Mouse (Mus musculus) MEL (cell line): ENCODE measurements around the gene Taf1a. TPM values are rescaled to one million over a fixed set of nuclear protein-coding genes. Genes with fewer than 3 reads are reported as not detected.

Experiments used
- DNase-seq: peaks from one replicate; pipeline ENCODE4 v3.0.0; 2011; ENCODE audit warnings: low read depth, low spot score
- H3K27ac ChIP-seq: 2 replicates; pipeline ENCODE4 v1.5.1; 2012; ENCODE audit warnings: low read depth, mild to moderate bottlenecking, control low read depth, low read length, moderate library complexity; ENCODE audit not compliant: control insufficient read depth
- H3K27me3 ChIP-seq, 2 experiments: fragments of 150-350 bp in 1 of 2; sonication (generic) in 1 of 2; 2 replicates each; pipeline ENCODE4 v1.6.1; 2012; ENCODE audit warnings: low read length in 2 of 2, mild to moderate bottlenecking in 2 of 2, improper control_type of control experiment in 1 of 2, moderate library complexity in 1 of 2; ENCODE audit not compliant: insufficient read depth in 2 of 2, control insufficient read depth in 1 of 2
- H3K36me3 ChIP-seq, 2 experiments: 2 replicates each; pipeline ENCODE4 v1.6.1; 2012 to 2014; ENCODE audit warnings: low read length in 2 of 2, improper control_type of control experiment in 1 of 2, inconsistent platforms in 1 of 2, mild to moderate bottlenecking in 1 of 2; ENCODE audit not compliant: insufficient read depth in 2 of 2, control insufficient read depth in 1 of 2
- H3K4me1 ChIP-seq, 2 experiments: fragments of 150-350 bp in 1 of 2; sonication (generic) in 1 of 2; 2 replicates each; pipeline ENCODE4 v1.6.1; 2012; ENCODE audit warnings: low read length in 2 of 2, improper control_type of control experiment in 1 of 2, mild to moderate bottlenecking in 1 of 2; ENCODE audit not compliant: insufficient read depth in 2 of 2, control insufficient read depth in 1 of 2
- H3K4me3 ChIP-seq, 2 experiments: fragments of 150-350 bp in 1 of 2; sonication (generic) in 1 of 2; 2 replicates each; pipeline ENCODE4 v1.5.1; 2012; ENCODE audit warnings: low read depth in 2 of 2, low read length in 2 of 2, mild to moderate bottlenecking in 2 of 2, moderate library complexity in 2 of 2, control low read depth in 1 of 2, improper control_type of control experiment in 1 of 2; ENCODE audit not compliant: control insufficient read depth in 1 of 2, insufficient read depth in 1 of 2
- H3K79me2 ChIP-seq: 2 replicates; pipeline ENCODE4 v1.6.1; 2012; ENCODE audit warnings: mild to moderate bottlenecking, low read length, moderate library complexity; ENCODE audit not compliant: control insufficient read depth, poor library complexity, insufficient read depth
- H3K9ac ChIP-seq: 2 replicates; pipeline ENCODE4 v1.6.1; 2012; ENCODE audit warnings: low read depth, mild to moderate bottlenecking, control low read depth, low read length, moderate library complexity; ENCODE audit not compliant: control insufficient read depth, poor library complexity, severe bottlenecking
- H3K9me3 ChIP-seq: fragments of 150-350 bp; sonication (generic); replicated peaks from 2 replicates; pipeline ENCODE4 v1.6.1; 2012; ENCODE audit warnings: mild to moderate bottlenecking, low read length, improper control_type of control experiment, moderate library complexity; ENCODE audit not compliant: insufficient read depth
- ELF1 ChIP-seq: IDR thresholded peaks from 2 replicates; pipeline ENCODE4 v1.6.1; 2014; ENCODE audit warnings: low read depth, mild to moderate bottlenecking, inconsistent platforms, low read length, improper control_type of control experiment, moderate library complexity
- JUND ChIP-seq: IDR thresholded peaks from 2 replicates; pipeline ENCODE4 v1.6.1; 2011; ENCODE audit warnings: low read depth, mild to moderate bottlenecking, improper control_type of control experiment, low read length
- KAT2A ChIP-seq: conservative IDR thresholded peaks from 2 replicates; pipeline ENCODE4 v1.6.1; 2012; ENCODE audit warnings: low read depth, low read length, improper control_type of control experiment, inconsistent platforms
- POLR2A ChIP-seq, 2 experiments: IDR thresholded peaks; 2 replicates each; pipeline ENCODE4 v1.6.1; 2011 to 2012; ENCODE audit warnings: low read length in 2 of 2, mild to moderate bottlenecking in 2 of 2, control low read depth in 1 of 2, improper control_type of control experiment in 1 of 2, low read depth in 1 of 2, moderate library complexity in 1 of 2; ENCODE audit not compliant: control insufficient read depth in 1 of 2, insufficient read depth in 1 of 2, poor library complexity in 1 of 2
- polyA plus RNA-seq, 2 experiments: library from polyadenylated mRNA; stranded (reverse) in 1 of 2; unstranded in 1 of 2; fragments of >175 nt in 1 of 2; fragments of >200 nt in 1 of 2; gene quantifications; 2 replicates each; pipeline versions ENCODE4 v1.2.1 to v1.2.4; 2012; ENCODE audit warnings: low replicate concordance in 2 of 2, low read depth in 1 of 2; ENCODE audit not compliant: insufficient read length in 2 of 2, insufficient read depth in 1 of 2, missing spikeins in 1 of 2
- total RNA-seq: library from RNA; depleted of rRNA; stranded (reverse); fragments of 300-350 nt; gene quantifications from 2 replicates; pipeline ENCODE4 v1.2.3, GENCODE M21; 2012; rRNA removed

Taf1a gene
- total and polyA plus RNA-seq, 3 experiments = 21.5 to 23.8 TPM; not detected in 1

- Histone ChIP-seq H3K27ac (no peak overlapping the region), H3K4me3 (no peak overlapping the region), H3K79me2 (no peaks in the 10 kb centered on the region), H3K9me3 (no peaks in the 10 kb centered on the region), H3K9ac (no peak overlapping the region), H3K27me3 (no peaks in the 10 kb centered on the region), H3K4me1 (no peaks in the 10 kb centered on the region), H3K36me3 (no peaks in the 10 kb centered on the region)
- DNase-seq = no peak
- TF ChIP-seq ELF1 = no peak
- TF ChIP-seq JUND = no peak
- TF ChIP-seq POLR2A (IDR thresholded peaks at IDR 0.05; ENCODE audit: control insufficient read depth in 1 of 2, insufficient read depth in 1 of 2, low read depth in 1 of 2, low read length in 2 of 2, poor library complexity in 1 of 2) = no peak
- no peak for TF ChIP-seq KAT2A
These were observed 64.3 kb downstream of the Taf1a start for GRCm38 (mm10) chr1:183453066-183453465.

Other genes starting within 250 kb of the Taf1a start
- gene Disp1, start 167.5 kb upstream of the Taf1a start, total RNA-seq = 5.9 and 6.3 TPM in 2 replicates
- 1 to 10 TPM in 1 of 2 experiments, not detected in 1; 9.9 TPM for gene Disp1, start 167.5 kb upstream of the Taf1a start, polyA plus RNA-seq
- 17.7 and 21.5 TPM in 2 replicates for gene Aida, start 92.4 kb upstream of the Taf1a start, total RNA-seq
- gene Aida, start 92.4 kb upstream of the Taf1a start, polyA plus RNA-seq = 10 to 100 TPM in 1 of 2 experiments, not detected in 1; 36.0 TPM
- gene Brox, start 91.7 kb upstream of the Taf1a start, total RNA-seq = 22.9 and 28.4 TPM in 2 replicates
- gene Brox, start 91.7 kb upstream of the Taf1a start, polyA plus RNA-seq = 100 to 1,000 TPM in 1 of 2 experiments, 10 to 100 TPM in 1; 25.4 to 145 TPM
- gene Mia3, start 19.4 kb upstream of the Taf1a start, total RNA-seq = 46.9 and 47.6 TPM in 2 replicates
- 10 to 100 TPM in 1 of 2 experiments, not detected in 1; 50.1 TPM for gene Mia3, start 19.4 kb upstream of the Taf1a start, polyA plus RNA-seq
- gene Hhipl2, start 29.2 kb downstream of the Taf1a start, total RNA-seq = 0.08 TPM in 1 of 2 replicates, not detected in the other
- gene Hhipl2, start 29.2 kb downstream of the Taf1a start, polyA plus RNA-seq = under 1 TPM in 1 of 2 experiments, not detected in 1; 0.63 TPM